Mouse (Mus musculus) lung, embryonic 16.5 days (tissue): ENCODE results near the gene A130010J15Rik. TPM values are rescaled to one million over a fixed set of nuclear protein-coding genes. Genes with fewer than 3 reads are reported as not detected.

Source experiments
- ATAC-seq: fragments of 200-750 bp; cut with Nextera tagmentation; 2 replicates; pipeline ENCODE4 v1.8.0; 2017; ENCODE audit warnings: low read depth, mild to moderate bottlenecking, moderate library complexity
- H3K27ac ChIP-seq: fragments of 300-500 bp; sonication (generic); 2 replicates; pipeline ENCODE4 v1.5.1; 2014; ENCODE audit warnings: mild to moderate bottlenecking, control low read depth, low read length
- H3K27me3 ChIP-seq: fragments of 300-500 bp; sonication (generic); 2 replicates; pipeline ENCODE4 v1.6.1; 2014; ENCODE audit warnings: low read depth, low read length, mixed read lengths; ENCODE audit not compliant: control insufficient read depth, insufficient read depth
- H3K36me3 ChIP-seq: fragments of 300-500 bp; sonication (generic); 2 replicates; pipeline ENCODE4 v1.6.1; 2014; ENCODE audit warnings: low read length; ENCODE audit not compliant: control insufficient read depth, insufficient read depth
- H3K4me1 ChIP-seq: fragments of 300-500 bp; sonication (generic); replicated peaks from 2 replicates; pipeline ENCODE4 v1.6.1; 2014; ENCODE audit warnings: low read length, mixed read lengths; ENCODE audit not compliant: control insufficient read depth, insufficient read depth
- H3K4me2 ChIP-seq: fragments of 300-500 bp; sonication (generic); 2 replicates; pipeline ENCODE4 v1.6.1; 2014; ENCODE audit warnings: low read depth, low read length, control low read depth
- H3K4me3 ChIP-seq: fragments of 300-500 bp; sonication (generic); 2 replicates; pipeline ENCODE4 v1.5.1; 2014; ENCODE audit warnings: mild to moderate bottlenecking, low read length, control low read depth
- H3K9ac ChIP-seq: fragments of 300-500 bp; sonication (generic); 2 replicates; pipeline ENCODE4 v1.6.1; 2014; ENCODE audit warnings: low read length, control low read depth
- H3K9me3 ChIP-seq: fragments of 300-500 bp; sonication (generic); 2 replicates; pipeline ENCODE4 v1.6.1; 2016; ENCODE audit warnings: low read length; ENCODE audit not compliant: control insufficient read depth
- WGBS: fragments of 180-500 bp; shearing (Covaris S2); extraction: QIAGEN DNeasy Blood & Tissue Kit; methylation state at CpG from one replicate; pipeline ENCODE4 v1.1.7; 2014; 5-methylcytosine and 5-hydroxymethylcytosine counted together
- polyA plus RNA-seq: library from polyadenylated mRNA; unstranded; fragments of >200 nt; fragmentation: Nextera tagmentation; extraction: Ambion mirVana; gene quantifications from 2 replicates; pipeline ENCODE4 v1.2.1, GENCODE M21; 2015

Gene A130010J15Rik
- polyA plus RNA-seq, 1 experiment from 2014 or later: 13.5 TPM

DNA sequence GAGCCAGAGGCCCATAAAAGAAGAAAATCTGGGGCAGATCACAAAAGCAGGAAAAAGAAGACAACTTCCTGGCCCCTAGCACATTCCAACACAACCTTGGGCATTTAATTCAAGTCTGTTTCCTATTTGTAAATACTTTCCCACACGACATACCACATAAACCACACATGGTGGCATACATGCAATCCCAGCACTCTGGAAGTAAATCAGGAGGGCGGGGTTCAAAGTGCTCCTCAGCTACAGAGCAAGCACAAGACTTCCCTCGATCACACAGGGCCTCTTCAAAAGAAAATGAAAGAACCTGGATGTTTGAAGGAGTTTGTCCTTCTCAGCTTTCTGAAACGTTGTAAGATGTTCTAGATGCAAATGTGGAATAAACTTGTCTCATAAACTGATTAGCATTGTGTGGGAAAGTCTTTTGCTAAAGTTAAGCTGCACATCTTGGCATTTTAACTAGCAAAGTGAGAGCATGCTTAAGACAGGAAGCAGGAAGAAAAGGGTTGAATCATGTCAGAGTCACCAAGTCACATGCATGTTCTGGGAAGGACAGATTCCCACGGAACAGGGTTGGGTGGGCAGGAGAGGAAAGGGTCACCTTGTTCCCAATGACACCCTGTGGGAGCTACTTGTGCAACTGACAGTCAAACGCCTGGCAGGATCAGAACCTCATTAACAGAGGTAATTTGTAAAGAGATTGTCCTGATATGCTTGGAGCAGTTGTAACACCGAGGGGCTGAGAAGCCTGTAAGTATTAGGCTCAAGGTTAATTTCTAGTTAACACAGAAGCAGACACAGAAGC, 59.1 kb downstream of the A130010J15Rik start:
- Histone ChIP-seq H3K4me1 (0 out of 2 replicates have a peak, but pooled peaks cover 3% of the 10 kb centered on the region), H3K27ac (no peak overlapping the region), H3K9ac (no peak overlapping the region), H3K4me3 (no peak overlapping the region), H3K4me2 (no peak overlapping the region), H3K27me3 (no peaks in the 10 kb centered on the region), H3K9me3 (no peaks in the 10 kb centered on the region), H3K36me3 (no peaks in the 10 kb centered on the region)
- ATAC-seq: no peak
- WGBS: 31% methylated on average over 7 of the region's 7 CpGs

Other genes starting within 250 kb of the A130010J15Rik start
- 0.62 and 0.70 TPM in 2 replicates for gene Syt14, start 132.3 kb upstream of the A130010J15Rik start, polyA plus RNA-seq
- 8.6 and 8.8 TPM in 2 replicates for gene Diexf, start 37.8 kb upstream of the A130010J15Rik start, polyA plus RNA-seq
- gene Irf6, start 14.9 kb upstream of the A130010J15Rik start, polyA plus RNA-seq: 18.3 TPM in 2 replicates
- 3.2 and 5.5 TPM in 2 replicates for gene Traf3ip3, start 33.7 kb downstream of the A130010J15Rik start, polyA plus RNA-seq
- 54.5 and 60.9 TPM in 2 replicates for gene Lamb3, start 39.7 kb downstream of the A130010J15Rik start, polyA plus RNA-seq
- gene Hsd11b1, start 96.0 kb downstream of the A130010J15Rik start, polyA plus RNA-seq: 64.3 and 86.1 TPM in 2 replicates
- 263 and 312 TPM in 2 replicates for gene G0s2, start 105.2 kb downstream of the A130010J15Rik start, polyA plus RNA-seq
- gene Camk1g, start 202.3 kb downstream of the A130010J15Rik start, polyA plus RNA-seq: 43.2 and 45.0 TPM in 2 replicates